Mouse (Mus musculus) midbrain, embryonic 14.5 days (tissue): ENCODE measurements around the gene Ercc6. TPM values are rescaled to one million over a fixed set of nuclear protein-coding genes. Genes with fewer than 3 reads are reported as not detected.
A peak's percentile ranks its signal among the peaks of the same experiment; 100 is the strongest.

Experiments
- ATAC-seq: fragments of 200-750 bp; cut with Nextera tagmentation; 2 replicates; pipeline ENCODE4 v1.8.0; 2017; ENCODE audit warnings: moderate number of reproducible peaks, moderate library complexity; ENCODE audit not compliant: low FRiP score, low TSS enrichment
- DNase-seq: peaks from one replicate; pipeline ENCODE4 v3.0.0-alpha.2; 2015
- H3K27ac ChIP-seq: fragments of 300-500 bp; sonication (generic); replicated peaks from 2 replicates; pipeline ENCODE4 v1.5.1; 2014; ENCODE audit warnings: mild to moderate bottlenecking, low read depth, low read length, moderate library complexity
- H3K27me3 ChIP-seq: fragments of 300-500 bp; sonication (generic); 2 replicates; pipeline ENCODE4 v1.6.1; 2014; ENCODE audit warnings: low read length, control low read depth, mixed read lengths; ENCODE audit not compliant: control insufficient read depth, insufficient read depth
- H3K36me3 ChIP-seq: fragments of 300-500 bp; sonication (generic); 2 replicates; pipeline ENCODE4 v1.6.1; 2014; ENCODE audit warnings: low read length, control low read depth; ENCODE audit not compliant: control insufficient read depth, insufficient read depth
- H3K4me1 ChIP-seq: fragments of 300-500 bp; sonication (generic); 2 replicates; pipeline ENCODE4 v1.6.1; 2014; ENCODE audit warnings: mild to moderate bottlenecking, antibody characterized with exemption, low read length, control low read depth; ENCODE audit not compliant: control insufficient read depth, insufficient read depth
- H3K4me2 ChIP-seq: fragments of 300-500 bp; sonication (generic); 2 replicates; pipeline ENCODE4 v1.6.1; 2014; ENCODE audit warnings: mild to moderate bottlenecking, low read length, moderate library complexity
- H3K4me3 ChIP-seq: fragments of 300-500 bp; sonication (generic); replicated peaks from 2 replicates; pipeline ENCODE4 v1.5.1; 2014; ENCODE audit warnings: low read depth, low read length
- H3K9ac ChIP-seq: fragments of 300-500 bp; sonication (generic); replicated peaks from 2 replicates; pipeline ENCODE4 v1.6.1; 2014; ENCODE audit warnings: mild to moderate bottlenecking, low read length, moderate library complexity
- H3K9me3 ChIP-seq: fragments of 300-500 bp; sonication (generic); 2 replicates; pipeline ENCODE4 v1.6.1; 2016; ENCODE audit warnings: low read length, control low read depth, mixed read lengths; ENCODE audit not compliant: control insufficient read depth
- WGBS: fragments of 180-500 bp; shearing (Covaris S2); extraction: QIAGEN DNeasy Blood & Tissue Kit; methylation state at CpG from one replicate; pipeline ENCODE4 v1.1.7; 2014; 5-methylcytosine and 5-hydroxymethylcytosine counted together
- polyA plus RNA-seq: library from polyadenylated mRNA; unstranded; fragments of >200 nt; fragmentation: Nextera tagmentation; extraction: Ambion mirVana; gene quantifications from 2 replicates; pipeline ENCODE4 v1.2.1, GENCODE M21; 2014

Ercc6 gene
- polyA plus RNA-seq, 1 experiment from 2014 or later, result 31.8 TPM

- ATAC-seq, result no peak
- Histone ChIP-seq H3K9ac (no peak overlapping the region), H3K4me1 (no peaks in the 10 kb centered on the region), H3K4me2 (no peak overlapping the region), H3K27ac (no peak overlapping the region), H3K4me3 (no peak overlapping the region), H3K27me3 (no peaks in the 10 kb centered on the region), H3K9me3 (no peaks in the 10 kb centered on the region), H3K36me3 (no peaks in the 10 kb centered on the region)
- DNase-seq, result peak; percentile 88
- WGBS, result 11% methylated on average over 3 of the region's 3 CpGs
Observed at GRCm38 (mm10) chr14:32482061-32482460, 31.3 kb upstream of the Ercc6 start.

GRCm38 (mm10) chr14:32492521-32492920, 20.8 kb upstream of the Ercc6 start:
- peaks cover 3% of the 10 kb centered on the region; the same call in 1 of the 2 replicates for H3K4me1 ChIP-seq
- H3K9ac ChIP-seq, result peak overlapping the region; percentile 36; the same call in 1 of the 2 replicates
- no peaks in the 10 kb centered on the region for H3K9me3 ChIP-seq
- H3K36me3 ChIP-seq, result no peaks in the 10 kb centered on the region
- peak overlapping the region; percentile 26 for H3K4me3 ChIP-seq
- H3K27me3 ChIP-seq, result no peaks in the 10 kb centered on the region
- H3K27ac ChIP-seq, result no peak overlapping the region
- no peak for ATAC-seq
- DNase-seq, result peak; percentile 40
- H3K4me2 ChIP-seq, result peak overlapping the region; percentile 54
- 16% methylated on average over 13 of the region's 13 CpGs for WGBS

- Histone ChIP-seq H3K9me3 (no peaks in the 10 kb centered on the region), H3K4me2 (no peak overlapping the region), H3K27ac (no peak overlapping the region), H3K9ac (no peak overlapping the region), H3K27me3 (no peaks in the 10 kb centered on the region), H3K4me1 (peaks cover 3% of the 10 kb centered on the region; the same call in 1 of the 2 replicates), H3K4me3 (no peak overlapping the region), H3K36me3 (no peaks in the 10 kb centered on the region)
- no peak for DNase-seq
- no peak for ATAC-seq
- WGBS, result 81% methylated on average over 8 of the region's 8 CpGs
Observed at GRCm38 (mm10) chr14:32496115-32496850, 17.0 kb upstream of the Ercc6 start.

- Histone ChIP-seq H3K4me2 (no peak overlapping the region), H3K36me3 (no peaks in the 10 kb centered on the region), H3K27ac (no peak overlapping the region), H3K9me3 (no peaks in the 10 kb centered on the region), H3K4me3 (no peak overlapping the region), H3K9ac (no peak overlapping the region), H3K4me1 (no peaks in the 10 kb centered on the region), H3K27me3 (no peaks in the 10 kb centered on the region)
- DNase-seq (no peak), ATAC-seq (no peak)
- 79% methylated on average over 2 of the region's 2 CpGs for whole genome bisulfite sequencing
Observed at GRCm38 (mm10) chr14:32501303-32501702, 12.0 kb upstream of the Ercc6 start.

GRCm38 (mm10) chr14:32502764-32503688, 10.3 kb upstream of the Ercc6 start:
- no peak overlapping the region for H3K4me3 ChIP-seq
- no peak for ATAC-seq
- WGBS, result 80% methylated on average over 9 of the region's 9 CpGs

GRCm38 (mm10) chr14:32503897-32504296, 9.4 kb upstream of the Ercc6 start:
- WGBS, result 94% methylated on average over 1 of the region's 1 CpGs
- no peaks in the 10 kb centered on the region for H3K27me3 ChIP-seq
- H3K9ac ChIP-seq, result no peak overlapping the region
- no peak overlapping the region for H3K27ac ChIP-seq
- no peak overlapping the region for H3K4me2 ChIP-seq
- H3K36me3 ChIP-seq, result no peaks in the 10 kb centered on the region
- ATAC-seq (no peak), DNase-seq (no peak)
- no peak overlapping the region for H3K4me3 ChIP-seq
- no peaks in the 10 kb centered on the region for H3K4me1 ChIP-seq
- no peaks in the 10 kb centered on the region for H3K9me3 ChIP-seq

More at GRCm38 (mm10) chr14:32502764-32503688, 10.3 kb upstream of the Ercc6 start:
- Histone ChIP-seq H3K9me3 (no peaks in the 10 kb centered on the region), H3K27me3 (no peaks in the 10 kb centered on the region), H3K4me1 (no peaks in the 10 kb centered on the region), H3K36me3 (no peaks in the 10 kb centered on the region), H3K27ac (no peak overlapping the region), H3K9ac (no peak overlapping the region), H3K4me2 (no peak overlapping the region)
- DNase-seq, result no peak

- Histone ChIP-seq H3K27ac (no peak overlapping the region), H3K9ac (no peak overlapping the region), H3K4me2 (no peak overlapping the region), H3K27me3 (no peaks in the 10 kb centered on the region), H3K4me1 (no peaks in the 10 kb centered on the region), H3K9me3 (no peaks in the 10 kb centered on the region), H3K36me3 (no peaks in the 10 kb centered on the region), H3K4me3 (no peak overlapping the region)
- 88% methylated on average over 10 of the region's 10 CpGs for WGBS
- DNase-seq (no peak), ATAC-seq (no peak)
Observed at GRCm38 (mm10) chr14:32506329-32506728, 7.0 kb upstream of the Ercc6 start.

- ATAC-seq, result no peak
- no peaks in the 10 kb centered on the region for H3K36me3 ChIP-seq
- no peak overlapping the region for H3K4me3 ChIP-seq
- no peak overlapping the region for H3K9ac ChIP-seq
- 82% methylated on average over 4 of the region's 4 CpGs for WGBS
- H3K27me3 ChIP-seq, result no peaks in the 10 kb centered on the region
- no peak overlapping the region for H3K27ac ChIP-seq
- no peak for DNase-seq
- no peaks in the 10 kb centered on the region for H3K4me1 ChIP-seq
- no peak overlapping the region for H3K4me2 ChIP-seq
- no peaks in the 10 kb centered on the region for H3K9me3 ChIP-seq
Observed at GRCm38 (mm10) chr14:32507216-32507615, 6.1 kb upstream of the Ercc6 start.
